Mouse (Mus musculus): ENCODE data around the gene Fastk. TPM values are rescaled to one million over a fixed set of nuclear protein-coding genes. Genes with fewer than 3 reads are reported as not detected.

The Fastk gene
- polyA plus RNA-seq, 1 experiment from 2014 or later, result 100 TPM

- Histone ChIP-seq H3K27me3 (replicated peaks; ENCODE audit: low read depth, poor library complexity, severe bottlenecking) (peaks cover 25% of the 10 kb centered on the region), H3K36me3 (replicated peaks) (peaks cover 4% of the 10 kb centered on the region; the same call in 1 of the 2 replicates), H3K4me1 (peaks cover 22% of the 10 kb centered on the region), H3K9me3 (no peaks in the 10 kb centered on the region), H3K27ac (replicated peaks) (peak overlapping the region; percentile 87), H3K4me3 (peak overlapping the region; percentile 62)
- DNase-seq (ENCODE audit: low spot score), result peak; percentile 96
- WGBS, result 1% methylated on average over 36 of the region's 36 CpGs
These were observed 50.8 kb downstream of the Fastk start for GRCm38 (mm10) chr5:24394165-24394894.

GRCm38 (mm10) chr5:24393392-24393997 is 51.6 kb downstream of the Fastk start, which contains the start of gene Abcb8:
Gene Abcb8, plus strand, starts transcription at chr5:24393663.
- WGBS, result 23% methylated on average over 7 of the region's 7 CpGs
- no peaks in the 10 kb centered on the region for H3K9me3 ChIP-seq
- H3K4me1 ChIP-seq, result peaks cover 30% of the 10 kb centered on the region
- peaks cover 33% of the 10 kb centered on the region for H3K27me3 ChIP-seq (replicated peaks; ENCODE audit: low read depth, poor library complexity, severe bottlenecking)
- peaks cover 4% of the 10 kb centered on the region; the same call in 1 of the 2 replicates for H3K36me3 ChIP-seq (replicated peaks)
- H3K27ac ChIP-seq (replicated peaks), result peak within 1 kb of the TSS; percentile 87
- DNase-seq (ENCODE audit: low spot score), result peak; percentile 80
- peak within 1 kb of the TSS; percentile 62 for H3K4me3 ChIP-seq

GRCm38 (mm10) chr5:24392724-24393123 is 52.4 kb downstream of the Fastk start:
- Histone ChIP-seq H3K4me1 (peaks cover 38% of the 10 kb centered on the region), H3K27ac (replicated peaks) (no peak overlapping the region), H3K27me3 (replicated peaks; ENCODE audit: low read depth, poor library complexity, severe bottlenecking) (peaks cover 41% of the 10 kb centered on the region), H3K36me3 (replicated peaks) (peaks cover 4% of the 10 kb centered on the region; the same call in 1 of the 2 replicates), H3K9me3 (no peaks in the 10 kb centered on the region), H3K4me3 (no peak overlapping the region)
- no peak for DNase-seq (ENCODE audit: low spot score)
- WGBS, result 79% methylated on average over 7 of the region's 7 CpGs

GRCm38 (mm10) chr5:24391864-24392263 is 53.2 kb downstream of the Fastk start, which contains the start of gene Atg9b:
Gene Atg9b, minus strand, starts transcription at chr5:24392143.
- Histone ChIP-seq H3K9me3 (no peaks in the 10 kb centered on the region), H3K27me3 (replicated peaks; ENCODE audit: low read depth, poor library complexity, severe bottlenecking) (peaks cover 49% of the 10 kb centered on the region), H3K4me3 (no peak within 1 kb of the TSS), H3K36me3 (replicated peaks) (peaks cover 4% of the 10 kb centered on the region; the same call in 1 of the 2 replicates), H3K27ac (replicated peaks) (no peak within 1 kb of the TSS), H3K4me1 (peaks cover 47% of the 10 kb centered on the region)
- WGBS, result 86% methylated on average over 7 of the region's 7 CpGs
- no peak for DNase-seq (ENCODE audit: low spot score)

GRCm38 (mm10) chr5:24389658-24390020 is 55.4 kb downstream of the Fastk start:
- no peak for DNase-seq (ENCODE audit: low spot score)
- 78% methylated on average over 4 of the region's 4 CpGs for WGBS
- no peak overlapping the region; the same call in 1 of the 2 replicates for H3K27ac ChIP-seq (replicated peaks)
- peaks cover 72% of the 10 kb centered on the region for H3K27me3 ChIP-seq (replicated peaks; ENCODE audit: low read depth, poor library complexity, severe bottlenecking)
- H3K4me3 ChIP-seq, result no peak overlapping the region
- no peaks in the 10 kb centered on the region for H3K9me3 ChIP-seq
- peaks cover 44% of the 10 kb centered on the region for H3K4me1 ChIP-seq
- no peaks in the 10 kb centered on the region for H3K36me3 ChIP-seq (replicated peaks)

- peak; percentile 64 for DNase-seq (ENCODE audit: low spot score)
- Histone ChIP-seq H3K36me3 (replicated peaks) (no peaks in the 10 kb centered on the region), H3K27me3 (replicated peaks; ENCODE audit: low read depth, poor library complexity, severe bottlenecking) (peaks cover 76% of the 10 kb centered on the region), H3K27ac (replicated peaks) (no peak overlapping the region; the same call in 1 of the 2 replicates), H3K9me3 (no peaks in the 10 kb centered on the region), H3K4me3 (no peak overlapping the region), H3K4me1 (peaks cover 43% of the 10 kb centered on the region)
- 44% methylated on average over 7 of the region's 7 CpGs for WGBS
These were observed 56.0 kb downstream of the Fastk start for GRCm38 (mm10) chr5:24389011-24389657.

Other genes starting within 250 kb of the Fastk start
- gene Kcnh2, start 93.7 kb downstream of the Fastk start, polyA plus RNA-seq (2016; fragmentation: Nextera tagmentation; extraction: Ambion mirVana), result 10.9 and 13.7 TPM in 2 replicates
- gene Nos3, start 80.5 kb downstream of the Fastk start, polyA plus RNA-seq (2016; fragmentation: Nextera tagmentation; extraction: Ambion mirVana), result 7.6 and 7.7 TPM in 2 replicates
- 0.69 and 0.83 TPM in 2 replicates for gene Atg9b, start 53.1 kb downstream of the Fastk start, polyA plus RNA-seq (2016; fragmentation: Nextera tagmentation; extraction: Ambion mirVana)
- 53.6 and 57.2 TPM in 2 replicates for gene Abcb8, start 51.6 kb downstream of the Fastk start, polyA plus RNA-seq (2016; fragmentation: Nextera tagmentation; extraction: Ambion mirVana)
- gene Asic3, start 31.9 kb downstream of the Fastk start, polyA plus RNA-seq (2016; fragmentation: Nextera tagmentation; extraction: Ambion mirVana), result 0.31 and 0.34 TPM in 2 replicates
- 46.9 and 50.7 TPM in 2 replicates for gene Cdk5, start 21.8 kb downstream of the Fastk start, polyA plus RNA-seq (2016; fragmentation: Nextera tagmentation; extraction: Ambion mirVana)
- gene Slc4a2, start 21.4 kb downstream of the Fastk start, polyA plus RNA-seq (2016; fragmentation: Nextera tagmentation; extraction: Ambion mirVana), result 35.1 and 38.4 TPM in 2 replicates
- gene Tmub1, start 2.6 kb upstream of the Fastk start, polyA plus RNA-seq (2016; fragmentation: Nextera tagmentation; extraction: Ambion mirVana), result 24.7 and 25.0 TPM in 2 replicates
- gene Agap3, start 6.9 kb upstream of the Fastk start, polyA plus RNA-seq (2016; fragmentation: Nextera tagmentation; extraction: Ambion mirVana), result 30.8 and 36.6 TPM in 2 replicates
- gene Gbx1, start 81.9 kb upstream of the Fastk start, polyA plus RNA-seq (2016; fragmentation: Nextera tagmentation; extraction: Ambion mirVana), result 0.34 and 0.99 TPM in 2 replicates
- gene Asb10, start 95.7 kb upstream of the Fastk start, polyA plus RNA-seq (2016; fragmentation: Nextera tagmentation; extraction: Ambion mirVana), result 0.29 TPM in 1 of 2 replicates, not detected in the other
- 0.07 and 0.08 TPM in 2 replicates for gene 4931409K22Rik, start 111.5 kb upstream of the Fastk start, polyA plus RNA-seq (2016; fragmentation: Nextera tagmentation; extraction: Ambion mirVana)
- 181 and 183 TPM in 2 replicates for gene Abcf2, start 132.2 kb upstream of the Fastk start, polyA plus RNA-seq (2016; fragmentation: Nextera tagmentation; extraction: Ambion mirVana)
- gene Chpf2, start 141.5 kb upstream of the Fastk start, polyA plus RNA-seq (2016; fragmentation: Nextera tagmentation; extraction: Ambion mirVana), result 14.8 and 19.6 TPM in 2 replicates
- gene Smarcd3, start 179.1 kb upstream of the Fastk start, polyA plus RNA-seq (2016; fragmentation: Nextera tagmentation; extraction: Ambion mirVana), result 22.2 and 24.8 TPM in 2 replicates
- gene Nub1, start 240.2 kb upstream of the Fastk start, polyA plus RNA-seq (2016; fragmentation: Nextera tagmentation; extraction: Ambion mirVana), result 27.7 and 29.5 TPM in 2 replicates

Data from embryonic facial prominence, embryonic 10.5 days (tissue).